Mouse (Mus musculus) cerebellum, adult (tissue): ENCODE measurements around the gene Bcl2a1a.
"Not testable (repeated sequence)": the region's sequence is repeated elsewhere in the genome, so short reads cannot be mapped to it uniquely, and the experiment has no call there.

Experiments
- ATAC-seq: cut with Nextera tagmentation; 2 replicates; pipeline ENCODE4 v1.9.2; 2017; ENCODE audit warnings: mild to moderate bottlenecking, moderate library complexity, mixed read lengths; ENCODE audit not compliant: insufficient number of reproducible peaks, low FRiP score, low TSS enrichment

The Bcl2a1a gene

GRCm38 (mm10) chr9:88956670-88957153, at the start of gene Bcl2a1a:
TSS of gene Bcl2a1a (plus strand) at chr9:88956900.
- not testable (repeated sequence) for ATAC-seq

DNA sequence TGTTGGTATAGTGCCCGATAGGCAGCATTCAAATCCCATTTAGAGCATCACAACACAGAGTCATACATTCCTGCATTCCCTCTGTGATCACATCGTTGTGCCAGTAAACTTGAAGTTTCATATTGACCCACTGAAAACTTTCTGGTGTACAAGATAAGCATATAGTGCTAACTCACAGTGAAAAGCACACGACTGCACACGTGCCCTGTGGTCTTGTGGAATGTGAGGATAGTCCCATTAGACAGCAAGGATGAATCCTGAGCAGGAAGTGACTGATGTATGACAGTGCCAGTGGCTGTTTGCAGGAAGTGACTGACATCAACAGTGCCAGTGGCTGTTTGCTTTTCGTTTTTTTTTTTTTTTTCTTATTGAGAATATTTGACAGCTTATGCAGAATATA, 40.1 kb upstream of the Bcl2a1a start:
- ATAC-seq, result not testable (repeated sequence)

DNA sequence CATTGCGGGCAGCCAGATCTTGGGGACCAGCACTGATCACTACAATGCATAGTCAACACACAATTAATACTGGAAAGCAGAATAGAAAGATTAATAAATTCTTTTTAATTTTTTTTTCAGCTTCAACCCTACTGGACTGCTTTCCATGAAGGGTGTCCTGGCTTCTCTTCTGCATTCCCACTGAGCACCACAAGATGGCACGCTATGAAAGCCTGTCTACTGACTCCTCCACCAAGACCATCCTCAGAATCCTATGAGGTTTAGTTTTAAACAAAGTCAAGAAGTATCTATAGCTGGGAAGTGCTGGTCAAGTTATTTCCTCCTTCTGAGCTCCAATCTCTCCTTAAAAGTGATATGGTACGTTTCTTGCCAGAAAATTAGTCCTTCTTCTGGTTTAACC, 18.4 kb upstream of the Bcl2a1a start:
- not testable (repeated sequence) for ATAC-seq

DNA sequence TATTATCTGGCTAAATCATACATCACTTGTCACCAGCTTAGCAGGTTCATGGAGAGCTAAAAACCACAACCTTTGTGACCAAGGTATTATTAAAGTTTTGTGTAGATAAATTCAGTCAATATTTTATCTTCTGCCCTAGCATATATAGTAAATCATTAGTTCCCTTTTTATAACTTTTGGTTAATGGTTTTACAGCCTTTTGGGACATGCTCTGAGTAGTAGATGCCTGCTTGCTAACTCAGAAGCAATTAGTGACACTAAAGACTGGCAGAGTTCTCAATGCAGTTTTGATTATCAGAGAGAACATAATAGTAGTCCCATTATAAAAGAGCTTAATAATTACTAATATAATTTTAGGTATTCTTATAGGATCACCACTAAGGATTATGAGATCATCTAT, 5.2 kb upstream of the Bcl2a1a start:
- ATAC-seq, result not testable (repeated sequence)

GRCm38 (mm10) chr9:88953151-88953550, 3.5 kb upstream of the Bcl2a1a start:
- not testable (repeated sequence) for ATAC-seq

DNA sequence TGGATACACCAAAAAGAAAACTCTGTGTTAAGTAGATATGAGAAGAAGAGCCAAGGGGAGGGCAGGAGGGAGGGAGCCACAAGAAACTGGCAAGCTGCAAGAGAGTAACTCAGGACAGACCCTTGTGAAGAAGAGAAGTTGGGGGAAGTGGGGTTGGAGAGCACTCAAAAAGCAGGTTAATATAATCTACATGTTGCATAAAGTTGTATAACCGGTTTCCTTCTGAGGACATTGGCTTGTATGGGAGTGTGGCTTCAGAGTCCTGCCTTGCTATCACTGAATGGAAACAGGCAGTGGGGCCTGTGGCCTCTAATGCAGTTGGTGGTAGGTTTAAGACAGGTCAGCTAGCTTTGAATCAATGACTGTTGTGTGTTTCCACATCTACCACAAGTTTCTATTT, 1.5 kb upstream of the Bcl2a1a start:
- ATAC-seq, result not testable (repeated sequence)

DNA sequence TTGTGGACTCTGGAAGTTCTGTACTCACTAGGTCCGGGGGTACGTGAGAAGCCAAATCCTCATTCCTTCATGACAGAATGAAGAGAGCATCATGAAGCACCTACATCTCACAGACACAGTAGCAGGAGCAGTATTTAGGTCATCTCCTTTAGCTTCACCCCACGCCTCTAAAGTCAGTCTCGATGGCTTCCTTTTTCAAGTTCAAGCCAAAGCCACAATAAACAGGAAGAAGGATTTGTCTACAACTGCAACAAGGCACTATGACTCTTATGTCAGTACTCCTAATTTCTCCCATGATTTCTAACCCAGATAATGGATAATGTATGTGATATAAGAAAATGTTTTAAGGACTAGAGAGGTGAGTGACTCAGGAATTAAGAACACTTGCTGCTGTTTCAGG, 665 bp upstream of the Bcl2a1a start:
- not testable (repeated sequence) for ATAC-seq

GRCm38 (mm10) chr9:88958891-88959290, 2.2 kb downstream of the Bcl2a1a start:
- no peak for ATAC-seq

- not testable (repeated sequence) for ATAC-seq
Measured at GRCm38 (mm10) chr9:88959981-88960380, 3.3 kb downstream of the Bcl2a1a start.

GRCm38 (mm10) chr9:88966462-88966861, 9.8 kb downstream of the Bcl2a1a start:
- not testable (repeated sequence) for ATAC-seq

GRCm38 (mm10) chr9:88969502-88969901, 12.8 kb downstream of the Bcl2a1a start:
- not testable (repeated sequence) for ATAC-seq

DNA sequence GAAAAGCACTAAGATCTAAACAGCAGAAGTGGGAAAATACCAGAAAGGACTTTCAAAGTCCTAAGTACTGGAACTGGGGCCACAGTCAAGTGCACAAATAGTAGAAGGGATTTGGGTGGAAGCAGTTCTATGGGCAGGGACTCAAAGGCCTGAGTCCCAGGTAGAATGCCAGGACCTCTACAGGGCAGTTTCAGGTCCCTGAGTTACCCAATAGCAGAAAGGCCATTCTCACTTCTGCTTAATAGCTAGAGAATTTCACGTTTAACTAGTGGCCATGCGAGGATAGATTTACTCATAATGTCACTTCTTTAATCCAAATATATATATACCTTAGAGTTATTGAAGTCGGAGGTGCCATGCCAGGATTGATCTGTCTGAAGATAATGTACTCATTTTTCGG, 20.2 kb downstream of the Bcl2a1a start:
- ATAC-seq, result not testable (repeated sequence)

DNA sequence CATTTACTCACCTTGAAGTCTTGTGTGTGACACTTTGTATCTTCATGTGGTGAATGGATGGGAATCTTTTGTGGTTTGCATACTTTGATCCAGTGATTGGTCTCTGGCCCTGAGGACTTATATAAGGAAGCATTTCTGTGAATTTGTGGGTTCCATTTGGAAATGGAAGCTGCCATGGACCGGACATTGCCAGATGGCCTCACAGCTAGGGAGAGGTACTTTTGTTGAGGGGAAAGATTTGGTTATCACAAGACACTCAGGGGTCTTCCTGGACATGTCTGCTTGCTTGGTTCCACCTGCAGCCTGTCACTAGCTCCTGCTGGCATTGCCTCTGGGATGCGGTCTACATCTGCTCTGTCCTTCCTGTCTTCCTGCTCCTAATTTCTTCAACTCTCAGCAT, 23.1 kb downstream of the Bcl2a1a start:
- not testable (repeated sequence) for ATAC-seq

- ATAC-seq, result not testable (repeated sequence)
Measured at GRCm38 (mm10) chr9:89001541-89001940, 44.8 kb downstream of the Bcl2a1a start.
